Mouse (Mus musculus) heart, postnatal 0 days (tissue): ENCODE measurements at regions not wholly inside any gene's neighbourhood (a gene's known extent, or its start where the extent isn't known, plus 50 kb on each side); places are given as distances from the start of the nearest gene placed in this dataset.

Source experiments
- CTCF ChIP-seq: IDR thresholded peaks from 2 replicates; pipeline ENCODE4 v1.5.1; 2016; ENCODE audit warnings: antibody characterized with exemption, control low read depth, low read depth
- EP300 ChIP-seq: IDR thresholded peaks from 2 replicates; pipeline ENCODE4 v1.6.1; 2016; ENCODE audit warnings: antibody characterized with exemption, low read depth

DNA sequence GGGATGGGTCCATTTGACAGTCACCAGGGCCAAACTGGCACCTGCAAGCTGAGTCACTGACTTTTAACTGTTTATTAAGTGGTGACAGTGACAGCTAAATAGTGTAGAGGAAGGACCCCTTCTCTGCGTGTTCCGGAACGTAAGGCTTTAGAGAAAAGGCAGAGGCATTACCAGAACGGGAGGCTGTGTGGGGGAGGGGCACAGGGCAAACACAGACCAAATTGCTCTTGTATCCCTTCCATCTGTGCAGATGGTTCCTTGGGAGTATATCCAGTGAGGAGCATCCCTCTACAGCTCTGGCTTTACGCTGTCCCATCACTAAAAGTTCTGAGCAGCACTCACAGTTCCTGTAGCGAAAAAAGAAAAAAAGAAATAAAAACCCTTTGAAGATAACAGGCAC, 368.1 kb downstream of the Rnf144a start:
- TF ChIP-seq CTCF (no peak), EP300 (no peak)
